Mouse (Mus musculus): Measurements from ENCODE around the gene Map4k4. TPM values are rescaled to one million over a fixed set of nuclear protein-coding genes. Genes with fewer than 3 reads are reported as not detected.

Map4k4 gene
- total and polyA plus RNA-seq, 3 experiments, result 0.04 to 0.21 TPM; not detected in 1

GRCm38 (mm10) chr1:39956712-39957111 lies 56.0 kb downstream of the Map4k4 start:
- Histone ChIP-seq H3K27me3 (ENCODE audit: control insufficient read depth in 1 of 2, insufficient read depth in 2 of 2, low read length in 2 of 2) (no peaks in the 10 kb centered on the region), H3K9me3 (replicated peaks; ENCODE audit: insufficient read depth, low read length) (no peaks in the 10 kb centered on the region), H3K79me2 (ENCODE audit: control insufficient read depth, insufficient read depth, low read length, poor library complexity) (no peaks in the 10 kb centered on the region), H3K9ac (ENCODE audit: control insufficient read depth, low read depth, low read length, poor library complexity, severe bottlenecking) (no peak overlapping the region), H3K27ac (ENCODE audit: control insufficient read depth, low read depth, low read length) (no peak overlapping the region), H3K4me1 (ENCODE audit: control insufficient read depth in 1 of 2, insufficient read depth in 2 of 2, low read length in 2 of 2) (no peaks in the 10 kb centered on the region), H3K4me3 (ENCODE audit: control insufficient read depth in 1 of 2, insufficient read depth in 1 of 2, low read depth in 2 of 2, low read length in 2 of 2) (no peak overlapping the region), H3K36me3 (ENCODE audit: control insufficient read depth in 1 of 2, insufficient read depth in 2 of 2, low read length in 2 of 2) (no peaks in the 10 kb centered on the region)
- no peak for TF ChIP-seq SIN3A (IDR thresholded peaks at IDR 0.05; ENCODE audit: low read length)
- no peak for TF ChIP-seq E2F4 (IDR thresholded peaks at IDR 0.05; ENCODE audit: borderline replicate concordance, low read depth, low read length)
- TF ChIP-seq MYB (IDR thresholded peaks at IDR 0.05; ENCODE audit: low read depth, low read length), result no peak
- no peak for TF ChIP-seq MXI1 (IDR thresholded peaks at IDR 0.05; ENCODE audit: low read depth, low read length)
- TF ChIP-seq ETS1 (IDR thresholded peaks at IDR 0.05; ENCODE audit: low read depth, low read length), result no peak
- TF ChIP-seq NRF1 (IDR thresholded peaks at IDR 0.05; ENCODE audit: insufficient read depth, low read depth, low read length, poor library complexity, severe bottlenecking), result no peak
- no peak for TF ChIP-seq NELFE (IDR thresholded peaks at IDR 0.05; ENCODE audit: low read depth, low read length)
- no peak for TF ChIP-seq TBP (IDR thresholded peaks at IDR 0.05; ENCODE audit: low read depth, low read length)
- TF ChIP-seq BHLHE40 (IDR thresholded peaks at IDR 0.05; ENCODE audit: borderline replicate concordance, low read depth, low read length), result no peak
- no peak for TF ChIP-seq ZMIZ1 (IDR thresholded peaks at IDR 0.05; ENCODE audit: low read depth, low read length)
- no peak for TF ChIP-seq GABPA (IDR thresholded peaks at IDR 0.05; ENCODE audit: low read depth, low read length)
- no peak for TF ChIP-seq MAX (IDR thresholded peaks at IDR 0.05; ENCODE audit: low read length)
- no peak for TF ChIP-seq CHD2 (IDR thresholded peaks at IDR 0.05; ENCODE audit: low read length)
- no peak for TF ChIP-seq HCFC1 (IDR thresholded peaks at IDR 0.05; ENCODE audit: low read depth, low read length)
- no peak for DNase-seq (ENCODE audit: low read depth, low spot score)

DNA sequence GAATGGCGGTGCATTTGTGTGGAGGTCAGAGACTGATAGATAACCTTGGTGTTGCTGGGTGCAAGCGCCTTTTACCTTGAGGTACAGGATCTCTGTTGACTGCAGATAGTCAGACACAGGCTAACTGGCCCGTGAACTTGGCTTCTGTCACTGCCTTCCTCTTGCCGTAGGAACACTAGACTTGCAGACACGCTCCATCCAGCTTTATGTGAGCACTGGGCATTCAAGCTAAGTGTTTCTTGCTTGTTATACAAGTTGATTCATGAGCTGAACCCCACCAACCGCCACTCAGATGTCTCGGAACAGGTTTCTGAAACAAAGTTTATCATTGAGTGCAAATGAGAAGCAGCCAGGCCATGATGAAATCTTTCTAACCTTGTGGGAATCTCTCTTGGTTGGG lies 57.3 kb downstream of the Map4k4 start:
- no peaks in the 10 kb centered on the region for H3K27me3 ChIP-seq (ENCODE audit: control insufficient read depth in 1 of 2, insufficient read depth in 2 of 2, low read length in 2 of 2)
- H3K4me1 ChIP-seq (ENCODE audit: control insufficient read depth in 1 of 2, insufficient read depth in 2 of 2, low read length in 2 of 2), result no peaks in the 10 kb centered on the region
- H3K9ac ChIP-seq (ENCODE audit: control insufficient read depth, low read depth, low read length, poor library complexity, severe bottlenecking), result no peak overlapping the region
- DNase-seq (ENCODE audit: low read depth, low spot score), result no peak
- H3K79me2 ChIP-seq (ENCODE audit: control insufficient read depth, insufficient read depth, low read length, poor library complexity), result no peaks in the 10 kb centered on the region
- H3K36me3 ChIP-seq (ENCODE audit: control insufficient read depth in 1 of 2, insufficient read depth in 2 of 2, low read length in 2 of 2), result no peaks in the 10 kb centered on the region
- H3K4me3 ChIP-seq (ENCODE audit: control insufficient read depth in 1 of 2, insufficient read depth in 1 of 2, low read depth in 2 of 2, low read length in 2 of 2), result no peak overlapping the region
- TF ChIP-seq SIN3A (IDR thresholded peaks at IDR 0.05; ENCODE audit: low read length), result no peak
- no peak for TF ChIP-seq KAT2A (conservative IDR thresholded peaks at IDR 0.05; ENCODE audit: low read depth, low read length)
- TF ChIP-seq USF2 (IDR thresholded peaks at IDR 0.05; ENCODE audit: borderline replicate concordance in 1 of 2, insufficient read depth in 1 of 2, low read depth in 1 of 2, low read length in 2 of 2), result no peak
- no peak for TF ChIP-seq SMC3 (IDR thresholded peaks at IDR 0.05; ENCODE audit: low read depth, low read length)
- no peak for TF ChIP-seq POLR2A (IDR thresholded peaks at IDR 0.05; ENCODE audit: control insufficient read depth in 1 of 2, insufficient read depth in 1 of 2, low read depth in 1 of 2, low read length in 2 of 2, poor library complexity in 1 of 2)
- TF ChIP-seq MYB (IDR thresholded peaks at IDR 0.05; ENCODE audit: low read depth, low read length), result no peak
- TF ChIP-seq MYC (IDR thresholded peaks at IDR 0.05; ENCODE audit: low read depth, low read length), result no peak
- no peak for TF ChIP-seq ETS1 (IDR thresholded peaks at IDR 0.05; ENCODE audit: low read depth, low read length)
- TF ChIP-seq TCF12 (IDR thresholded peaks at IDR 0.05; ENCODE audit: low read depth, low read length), result no peak
- H3K9me3 ChIP-seq (replicated peaks; ENCODE audit: insufficient read depth, low read length), result no peaks in the 10 kb centered on the region
- H3K27ac ChIP-seq (ENCODE audit: control insufficient read depth, low read depth, low read length), result no peak overlapping the region

Measured in MEL (cell line).